Mouse (Mus musculus) layer of hippocampus, postnatal 14 days (tissue): ENCODE results near the gene Ankrd31. TPM values are rescaled to one million over a fixed set of nuclear protein-coding genes. Genes with fewer than 3 reads are reported as not detected.
A peak's percentile ranks its signal among the peaks of the same experiment; 100 is the strongest.
"Not testable (repeated sequence)": the region's sequence is repeated elsewhere in the genome, so short reads cannot be mapped to it uniquely, and the experiment has no call there.

Experiments used
- DNase-seq, 2 experiments: peaks; one replicate each; pipeline ENCODE4 v3.0.0; 2021 to 2022; ENCODE audit warnings: low spot score in 2 of 2, mixed read lengths in 1 of 2
- long read RNA-seq, 2 experiments: library from polyadenylated mRNA; stranded (forward); transcript quantifications; one replicate each; pipeline ENCODE4 v2.0.0; 2021
- total RNA-seq, 2 experiments: library from RNA; stranded (reverse); gene quantifications; 2 replicates each; pipeline ENCODE4 v1.2.3; 2021

The Ankrd31 gene
- total RNA-seq: under 1 TPM; 0.35 to 0.50 TPM
- long read RNA-seq, experiment 1: 0 reads
- long read RNA-seq, experiment 2: 0 reads

- no peak for DNase-seq
Observed at GRCm38 (mm10) chr13:96748109-96748845, at the start of gene Ankrd31. Ankrd31 (plus strand) TSS chr13:96748272.

DNA sequence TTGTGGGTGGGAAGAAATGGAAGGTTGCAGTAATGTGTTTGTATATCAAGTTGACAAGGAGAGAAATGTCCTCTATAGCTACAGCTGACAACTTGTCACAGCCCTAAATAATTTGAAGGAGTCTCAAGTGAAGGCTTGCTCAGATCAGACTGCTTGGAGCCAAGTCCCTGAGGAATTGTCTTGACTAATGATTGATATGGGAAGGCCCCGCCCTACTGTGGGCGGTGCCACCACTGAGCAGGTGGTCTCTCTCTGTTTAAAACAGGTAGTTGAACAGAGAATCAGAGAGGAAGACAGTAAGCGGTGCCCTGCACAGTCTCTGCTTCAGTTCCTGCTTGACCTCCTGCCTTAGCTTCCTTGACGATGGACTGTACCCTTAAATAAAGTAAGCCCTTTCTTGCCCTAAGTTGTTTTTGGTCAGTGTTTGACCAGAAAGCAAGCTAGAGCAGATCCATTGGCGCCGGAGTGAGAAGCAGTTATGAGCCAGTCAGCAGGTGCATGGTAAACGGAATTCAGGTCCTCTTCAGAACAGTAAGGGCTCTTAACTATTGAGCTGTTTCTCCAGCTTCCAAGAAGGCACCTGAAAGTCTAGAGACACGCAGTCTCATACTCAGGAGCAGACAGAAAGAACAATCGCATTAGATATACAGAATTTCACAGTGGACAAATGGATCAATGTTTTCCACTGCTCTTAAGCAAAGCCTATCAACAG is 45.3 kb upstream of the Ankrd31 start:
- no peak for DNase-seq

DNA sequence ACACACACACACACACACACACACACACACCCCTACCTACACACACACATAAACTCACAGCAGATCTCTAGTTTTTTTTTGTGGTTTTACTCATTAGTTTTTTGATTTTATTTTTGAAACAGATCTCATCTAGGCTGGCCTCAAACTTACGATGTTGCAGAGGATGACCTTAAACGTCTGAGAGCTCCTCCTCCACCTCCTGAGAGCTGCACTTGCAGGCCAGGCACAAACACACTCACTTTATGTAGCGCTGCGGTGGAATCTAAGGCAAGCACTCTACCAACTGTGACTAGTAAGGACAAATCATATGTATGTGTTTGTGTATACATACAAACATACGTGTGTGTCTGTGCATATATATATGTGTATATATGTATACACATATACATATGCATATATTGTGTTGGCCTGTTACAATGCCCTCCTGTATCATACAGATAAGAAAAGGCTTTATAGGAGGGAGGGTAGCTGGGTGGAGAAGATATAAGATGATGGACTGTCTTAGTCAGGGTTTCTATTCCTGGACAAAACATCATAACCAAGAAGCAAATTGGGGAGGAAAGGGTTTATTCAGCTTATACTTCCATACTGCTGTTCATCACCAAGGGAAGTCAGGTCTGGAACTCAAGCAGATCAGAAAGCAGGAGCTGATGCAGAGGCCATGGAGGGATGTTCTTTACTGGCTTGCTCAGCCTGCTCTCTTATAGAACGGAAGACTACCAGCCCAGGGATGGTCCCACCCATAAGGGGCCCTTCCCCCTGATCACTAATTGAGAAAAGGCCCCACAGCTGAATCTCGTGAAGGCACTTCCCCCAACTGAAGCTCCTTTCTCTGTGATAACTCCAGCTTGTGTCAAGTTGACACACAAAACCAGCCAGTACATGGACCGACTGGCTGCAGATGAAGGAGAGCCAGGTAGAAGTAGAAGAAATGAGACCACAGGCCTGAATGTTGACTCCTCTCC is 38.5 kb upstream of the Ankrd31 start:
- peak in 1 of 2 experiments; percentile 4 for DNase-seq

DNA sequence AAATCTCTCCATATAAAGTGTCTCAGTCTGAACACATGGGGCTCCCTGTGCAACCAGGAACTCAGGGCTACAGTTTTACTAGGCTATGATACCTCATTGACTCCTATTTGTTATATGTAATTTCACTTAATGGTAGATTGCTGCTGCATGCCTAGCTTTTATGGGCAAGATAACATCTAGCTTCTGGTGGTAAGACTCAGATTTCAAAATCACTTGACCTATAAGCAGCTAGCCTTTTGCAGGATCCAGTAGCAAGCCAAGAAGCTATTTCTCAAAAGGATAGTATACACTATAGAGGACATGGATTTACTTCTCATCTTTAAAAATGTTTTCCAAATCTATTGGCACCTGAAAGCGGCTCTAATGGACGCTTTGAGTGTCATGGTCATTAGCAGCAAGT is 31.8 kb upstream of the Ankrd31 start:
- no peak for DNase-seq

- no peak for DNase-seq
Observed at GRCm38 (mm10) chr13:96717821-96718220, 30.3 kb upstream of the Ankrd31 start.

GRCm38 (mm10) chr13:96720003-96720402 is 28.1 kb upstream of the Ankrd31 start:
- no peak for DNase-seq

DNA sequence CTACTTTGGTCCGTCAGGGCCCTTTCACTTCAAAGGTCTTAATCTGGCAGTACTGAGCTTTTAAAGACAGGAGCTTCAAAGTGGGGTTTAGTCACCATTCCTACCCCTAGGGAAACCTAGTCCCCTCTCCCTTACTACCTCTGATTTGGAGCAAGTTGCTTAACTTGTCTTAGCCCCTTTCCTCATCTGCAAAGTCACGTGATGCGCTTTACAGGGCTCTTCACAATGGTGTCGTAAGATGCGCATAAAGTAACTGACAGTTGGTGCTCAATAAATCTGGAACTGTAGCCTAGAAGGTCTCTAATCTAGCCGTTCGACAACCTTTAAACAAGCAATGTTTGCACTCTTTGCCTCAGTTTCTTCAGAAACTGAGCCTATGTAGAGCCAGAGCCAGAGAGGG is 19.8 kb upstream of the Ankrd31 start:
- no peak for DNase-seq

- no peak for DNase-seq
Observed at GRCm38 (mm10) chr13:96729146-96729545, 18.9 kb upstream of the Ankrd31 start.

DNA sequence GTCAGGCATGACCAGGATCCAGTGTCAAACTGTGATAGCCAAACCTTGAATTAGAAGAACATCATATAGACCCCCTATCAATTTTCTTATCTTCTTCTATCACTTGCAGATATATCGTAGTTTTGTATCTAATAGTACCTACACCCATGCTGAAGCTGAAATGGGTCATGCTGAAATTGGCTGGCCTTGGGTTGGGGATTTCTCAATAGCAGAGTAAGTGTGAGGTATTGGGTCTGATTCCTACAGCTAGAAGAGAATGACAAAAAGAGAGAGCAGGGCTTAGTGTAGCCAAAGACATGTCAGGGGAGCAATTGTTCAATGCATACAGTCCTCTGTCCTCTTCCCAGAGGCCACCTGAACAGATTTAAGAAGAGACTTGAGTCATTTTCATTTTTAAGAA is 18.0 kb upstream of the Ankrd31 start:
- DNase-seq: no peak

- DNase-seq: no peak
Observed at GRCm38 (mm10) chr13:96735175-96735574, 12.9 kb upstream of the Ankrd31 start.

- no peak for DNase-seq
Observed at GRCm38 (mm10) chr13:96740159-96740558, 7.9 kb upstream of the Ankrd31 start.

GRCm38 (mm10) chr13:96742871-96743270 is 5.2 kb upstream of the Ankrd31 start:
- DNase-seq: peak in 1 of 2 experiments; percentile 18

DNA sequence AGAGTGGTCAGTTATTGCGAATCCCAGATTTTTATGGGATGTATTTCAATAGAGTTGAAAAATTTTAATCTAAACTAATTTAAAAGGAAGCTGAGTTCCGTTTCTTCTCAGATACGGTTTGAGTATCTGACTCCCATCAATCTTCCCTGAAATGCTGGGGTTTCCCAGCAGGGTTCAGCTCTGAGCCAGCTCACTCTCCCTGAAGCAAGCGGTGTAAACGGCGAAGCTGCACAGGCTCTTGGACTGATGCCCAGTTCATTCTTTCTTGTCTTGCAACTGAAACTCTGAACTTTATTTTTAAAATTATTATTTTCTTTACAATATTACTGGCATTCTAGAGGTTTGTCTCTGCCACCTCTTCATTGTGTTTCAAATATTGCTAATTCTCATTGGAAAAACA is 2.0 kb upstream of the Ankrd31 start:
- no peak for DNase-seq

GRCm38 (mm10) chr13:96749859-96750258 is 1.8 kb downstream of the Ankrd31 start:
- no peak for DNase-seq

DNA sequence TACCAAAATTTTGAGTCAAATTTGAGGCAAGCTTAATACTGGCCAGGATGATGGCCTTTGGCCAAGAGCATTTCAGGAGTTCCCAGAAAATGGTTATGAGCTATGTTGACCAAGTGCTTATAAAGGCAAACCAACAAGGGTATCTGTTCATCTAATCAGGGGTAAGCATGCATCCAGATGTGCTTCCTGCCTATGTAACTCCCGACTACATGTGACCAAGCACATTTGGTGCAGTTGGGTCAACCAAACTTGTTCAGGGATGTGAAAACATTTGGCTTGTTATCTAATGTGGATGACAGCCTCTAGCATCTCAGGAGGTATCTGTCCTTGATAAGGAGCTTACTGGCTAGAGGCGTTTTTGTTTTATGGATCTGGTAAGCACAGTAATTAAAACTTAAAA is 12.8 kb downstream of the Ankrd31 start:
- no peak for DNase-seq

GRCm38 (mm10) chr13:96786071-96786470 is 38.0 kb downstream of the Ankrd31 start:
- not testable (repeated sequence) for DNase-seq

DNA sequence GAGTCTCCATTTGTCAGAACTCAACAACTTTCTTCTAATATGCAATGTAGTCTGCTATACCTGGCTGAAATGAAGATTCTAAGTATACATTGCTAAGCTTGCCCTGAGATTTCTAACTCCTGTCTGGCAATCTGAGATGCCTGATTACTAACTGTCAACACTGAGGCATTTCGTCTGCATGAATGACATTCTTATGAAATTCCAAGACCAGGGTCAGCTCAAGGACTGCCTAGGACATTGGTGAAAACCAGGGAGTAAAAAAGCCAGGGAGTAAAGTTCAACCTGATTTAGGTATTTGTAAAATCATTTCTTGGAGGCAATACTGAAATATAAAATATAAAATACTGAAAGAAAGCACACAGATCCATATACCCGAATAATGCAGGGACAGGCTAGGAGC is 45.4 kb downstream of the Ankrd31 start:
- no peak for DNase-seq

DNA sequence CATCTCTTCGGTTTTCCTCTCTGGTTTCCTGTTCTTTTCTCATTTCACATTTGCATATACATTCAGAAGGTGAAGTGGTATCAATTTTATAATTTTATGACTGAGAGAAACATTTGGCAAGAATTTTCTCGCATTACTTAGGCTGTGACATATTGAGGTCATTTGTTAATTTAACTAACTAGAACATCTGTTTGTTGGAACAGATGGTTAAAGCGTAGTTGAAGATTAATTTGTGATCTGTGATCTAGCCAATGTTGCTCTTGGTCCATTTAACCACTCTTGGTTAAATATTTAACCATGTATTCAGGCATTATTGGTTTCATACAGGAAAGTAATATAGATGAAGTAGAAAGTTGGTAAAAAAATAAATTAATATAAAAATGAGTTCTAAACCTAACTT is 47.2 kb downstream of the Ankrd31 start:
- DNase-seq: no peak

DNA sequence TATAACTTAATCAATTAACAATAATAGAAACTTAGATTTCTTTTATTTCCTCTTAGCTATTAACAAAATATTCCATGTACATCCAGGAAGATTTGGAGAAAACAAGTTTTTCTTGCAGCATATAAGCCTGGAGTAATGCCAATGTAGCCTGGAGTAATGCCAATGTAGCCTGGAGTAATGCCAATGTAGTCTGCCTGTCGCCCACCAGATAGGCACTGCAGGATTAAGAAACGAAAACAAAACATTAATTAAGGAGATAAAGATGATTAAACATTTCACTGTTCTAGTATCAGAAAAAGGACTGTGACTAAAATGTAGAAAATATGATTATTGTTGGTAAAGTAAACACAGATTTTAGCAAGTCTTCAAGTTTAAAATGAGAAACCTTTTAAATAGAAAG is 49.4 kb downstream of the Ankrd31 start:
- DNase-seq: no peak

- no peak for DNase-seq
Observed at GRCm38 (mm10) chr13:96849752-96850151, 101.7 kb downstream of the Ankrd31 start.

- DNase-seq: no peak
Observed at GRCm38 (mm10) chr13:96852133-96852532, 104.1 kb downstream of the Ankrd31 start.
